Mouse (Mus musculus) embryonic facial prominence, embryonic 10.5 days (tissue): ENCODE measurements around the gene Ispd. TPM values are rescaled to one million over a fixed set of nuclear protein-coding genes. Genes with fewer than 3 reads are reported as not detected.

Experiments used
- DNase-seq: peaks from one replicate; pipeline ENCODE4 v3.0.0-alpha.2; 2017; ENCODE audit warnings: low spot score
- H3K27ac ChIP-seq: fragments of 300-500 bp; sonication (generic); replicated peaks from 2 replicates; pipeline ENCODE4 v1.5.1; 2016; ENCODE audit warnings: mild to moderate bottlenecking
- H3K27me3 ChIP-seq: fragments of 300-500 bp; sonication (generic); replicated peaks from 2 replicates; pipeline ENCODE4 v1.6.1; 2016; ENCODE audit warnings: low read depth, mild to moderate bottlenecking; ENCODE audit not compliant: poor library complexity, severe bottlenecking
- H3K36me3 ChIP-seq: fragments of 300-500 bp; sonication (generic); replicated peaks from 2 replicates; pipeline ENCODE4 v1.6.1; 2016; ENCODE audit warnings: mild to moderate bottlenecking, moderate library complexity
- H3K4me1 ChIP-seq: fragments of 300-500 bp; sonication (generic); 2 replicates; pipeline ENCODE4 v1.6.1; 2016
- H3K4me3 ChIP-seq: fragments of 300-500 bp; sonication (generic); 2 replicates; pipeline ENCODE4 v1.5.1; 2016; ENCODE audit warnings: mild to moderate bottlenecking, moderate library complexity
- H3K9me3 ChIP-seq: fragments of 300-500 bp; sonication (generic); 2 replicates; pipeline ENCODE4 v1.6.1; 2016; ENCODE audit warnings: mild to moderate bottlenecking
- WGBS: fragments of 180-500 bp; shearing (Covaris S2); methylation state at CpG from one replicate; pipeline ENCODE4 v1.1.7; 2016; 5-methylcytosine and 5-hydroxymethylcytosine counted together
- polyA plus RNA-seq: library from polyadenylated mRNA; unstranded; fragments of >200 nt; fragmentation: Nextera tagmentation; extraction: Ambion mirVana; gene quantifications from 2 replicates; pipeline ENCODE4 v1.2.1, GENCODE M21; 2016

Gene Ispd
- polyA plus RNA-seq, 1 experiment from 2014 or later, result 9.1 TPM

GRCm38 (mm10) chr12:36632427-36632826 lies 251.2 kb downstream of the Ispd start:
- H3K4me1 ChIP-seq, result no peaks in the 10 kb centered on the region
- no peaks in the 10 kb centered on the region for H3K27me3 ChIP-seq
- DNase-seq, result no peak
- no peaks in the 10 kb centered on the region for H3K9me3 ChIP-seq
- no peak overlapping the region for H3K27ac ChIP-seq
- H3K36me3 ChIP-seq, result no peaks in the 10 kb centered on the region
- WGBS, result 90% methylated on average over 1 of the region's 1 CpGs
- H3K4me3 ChIP-seq, result no peak overlapping the region

- H3K27me3 ChIP-seq, result no peaks in the 10 kb centered on the region
- H3K36me3 ChIP-seq, result no peaks in the 10 kb centered on the region
- no peaks in the 10 kb centered on the region for H3K4me1 ChIP-seq
- 90% methylated on average over 4 of the region's 4 CpGs for WGBS
- no peak for DNase-seq
- no peaks in the 10 kb centered on the region for H3K9me3 ChIP-seq
- no peak overlapping the region for H3K4me3 ChIP-seq
- no peak overlapping the region for H3K27ac ChIP-seq
Observed at GRCm38 (mm10) chr12:36647514-36647913, 266.3 kb downstream of the Ispd start.

GRCm38 (mm10) chr12:36662496-36662895 lies 281.2 kb downstream of the Ispd start:
- H3K36me3 ChIP-seq, result no peaks in the 10 kb centered on the region
- peaks cover 25% of the 10 kb centered on the region for H3K4me1 ChIP-seq
- no peaks in the 10 kb centered on the region for H3K9me3 ChIP-seq
- 90% methylated on average over 7 of the region's 7 CpGs for WGBS
- H3K4me3 ChIP-seq, result no peak overlapping the region
- H3K27ac ChIP-seq, result no peak overlapping the region
- H3K27me3 ChIP-seq, result no peaks in the 10 kb centered on the region
- no peak for DNase-seq

- Histone ChIP-seq H3K4me1 (peaks cover 25% of the 10 kb centered on the region), H3K9me3 (no peaks in the 10 kb centered on the region), H3K4me3 (no peak overlapping the region), H3K27me3 (no peaks in the 10 kb centered on the region), H3K36me3 (no peaks in the 10 kb centered on the region), H3K27ac (no peak overlapping the region)
- WGBS, result 39% methylated on average over 3 of the region's 3 CpGs
- DNase-seq, result peak; percentile 11
Observed at GRCm38 (mm10) chr12:36664783-36665182, 283.5 kb downstream of the Ispd start.

- no peak overlapping the region for H3K27ac ChIP-seq
- H3K4me1 ChIP-seq, result peaks cover 31% of the 10 kb centered on the region
- no peaks in the 10 kb centered on the region for H3K36me3 ChIP-seq
- no peaks in the 10 kb centered on the region for H3K27me3 ChIP-seq
- H3K4me3 ChIP-seq, result no peak overlapping the region
- no peaks in the 10 kb centered on the region for H3K9me3 ChIP-seq
- peak; percentile 46 for DNase-seq
- WGBS, result 41% methylated on average over 6 of the region's 6 CpGs
Observed at GRCm38 (mm10) chr12:36666771-36667170, 285.5 kb downstream of the Ispd start.

- WGBS, result 74% methylated on average over 5 of the region's 5 CpGs
- H3K36me3 ChIP-seq, result no peaks in the 10 kb centered on the region
- no peaks in the 10 kb centered on the region for H3K9me3 ChIP-seq
- H3K27ac ChIP-seq, result no peak overlapping the region
- H3K4me3 ChIP-seq, result no peak overlapping the region
- H3K27me3 ChIP-seq, result no peaks in the 10 kb centered on the region
- H3K4me1 ChIP-seq, result peaks cover 20% of the 10 kb centered on the region
- DNase-seq, result no peak
Observed at GRCm38 (mm10) chr12:36670164-36670908, 289.1 kb downstream of the Ispd start.

- WGBS, result 44% methylated on average over 10 of the region's 10 CpGs
- H3K27ac ChIP-seq, result no peak overlapping the region
- H3K36me3 ChIP-seq, result no peaks in the 10 kb centered on the region
- H3K4me1 ChIP-seq, result peaks cover 17% of the 10 kb centered on the region
- no peak for DNase-seq
- H3K4me3 ChIP-seq, result no peak overlapping the region
- no peaks in the 10 kb centered on the region for H3K27me3 ChIP-seq
- H3K9me3 ChIP-seq, result no peaks in the 10 kb centered on the region
Observed at GRCm38 (mm10) chr12:36670915-36671579, 289.8 kb downstream of the Ispd start.

GRCm38 (mm10) chr12:36674481-36674880 lies 293.2 kb downstream of the Ispd start:
- Histone ChIP-seq H3K36me3 (no peaks in the 10 kb centered on the region), H3K4me1 (peaks cover 6% of the 10 kb centered on the region), H3K27me3 (no peaks in the 10 kb centered on the region), H3K27ac (no peak overlapping the region), H3K9me3 (no peaks in the 10 kb centered on the region), H3K4me3 (no peak overlapping the region)
- DNase-seq, result no peak
- 39% methylated on average over 2 of the region's 2 CpGs for WGBS

GRCm38 (mm10) chr12:36678220-36678619 lies 297.0 kb downstream of the Ispd start:
- Histone ChIP-seq H3K4me1 (no peaks in the 10 kb centered on the region), H3K36me3 (no peaks in the 10 kb centered on the region), H3K9me3 (no peaks in the 10 kb centered on the region), H3K27me3 (no peaks in the 10 kb centered on the region), H3K27ac (no peak overlapping the region), H3K4me3 (no peak overlapping the region)
- 84% methylated on average over 4 of the region's 4 CpGs for WGBS
- DNase-seq, result no peak

- 90% methylated on average over 2 of the region's 2 CpGs for WGBS
- H3K4me1 ChIP-seq, result no peaks in the 10 kb centered on the region
- no peak for DNase-seq
Observed at GRCm38 (mm10) chr12:36680883-36681505, 299.7 kb downstream of the Ispd start.

GRCm38 (mm10) chr12:36681779-36682178 lies 300.5 kb downstream of the Ispd start:
- H3K27ac ChIP-seq, result no peak overlapping the region
- no peaks in the 10 kb centered on the region for H3K4me1 ChIP-seq
- no peaks in the 10 kb centered on the region for H3K36me3 ChIP-seq
- no peak overlapping the region for H3K4me3 ChIP-seq
- 73% methylated on average over 6 of the region's 6 CpGs for WGBS
- DNase-seq, result no peak
- H3K27me3 ChIP-seq, result no peaks in the 10 kb centered on the region
- H3K9me3 ChIP-seq, result no peaks in the 10 kb centered on the region

More at GRCm38 (mm10) chr12:36680883-36681505, 299.7 kb downstream of the Ispd start:
- no peaks in the 10 kb centered on the region for H3K9me3 ChIP-seq
- no peak overlapping the region for H3K4me3 ChIP-seq
- H3K36me3 ChIP-seq, result no peaks in the 10 kb centered on the region
- no peaks in the 10 kb centered on the region for H3K27me3 ChIP-seq
- no peak overlapping the region for H3K27ac ChIP-seq

- Histone ChIP-seq H3K9me3 (no peaks in the 10 kb centered on the region), H3K4me1 (no peaks in the 10 kb centered on the region), H3K27ac (no peak overlapping the region), H3K27me3 (no peaks in the 10 kb centered on the region), H3K36me3 (no peaks in the 10 kb centered on the region), H3K4me3 (no peak overlapping the region)
- DNase-seq, result no peak
- 68% methylated on average over 2 of the region's 2 CpGs for WGBS
Observed at GRCm38 (mm10) chr12:36694072-36694471, 312.8 kb downstream of the Ispd start.

GRCm38 (mm10) chr12:36704380-36704779 lies 323.1 kb downstream of the Ispd start:
- Histone ChIP-seq H3K27ac (no peak overlapping the region), H3K4me3 (no peak overlapping the region), H3K9me3 (no peaks in the 10 kb centered on the region), H3K27me3 (no peaks in the 10 kb centered on the region), H3K4me1 (no peaks in the 10 kb centered on the region), H3K36me3 (no peaks in the 10 kb centered on the region)
- DNase-seq, result no peak
- 72% methylated on average over 1 of the region's 1 CpGs for WGBS
